Mouse (Mus musculus) lung, postnatal 0 days (tissue): ENCODE measurements around the gene Tfip11.

ENCODE experiments used
- CTCF ChIP-seq: IDR thresholded peaks from 2 replicates; pipeline ENCODE4 v1.5.1; 2016; ENCODE audit warnings: antibody characterized with exemption, mild to moderate bottlenecking
- EP300 ChIP-seq: IDR thresholded peaks from 2 replicates; pipeline ENCODE4 v1.6.1; 2016; ENCODE audit warnings: antibody characterized with exemption, mild to moderate bottlenecking, control low read depth

DNA sequence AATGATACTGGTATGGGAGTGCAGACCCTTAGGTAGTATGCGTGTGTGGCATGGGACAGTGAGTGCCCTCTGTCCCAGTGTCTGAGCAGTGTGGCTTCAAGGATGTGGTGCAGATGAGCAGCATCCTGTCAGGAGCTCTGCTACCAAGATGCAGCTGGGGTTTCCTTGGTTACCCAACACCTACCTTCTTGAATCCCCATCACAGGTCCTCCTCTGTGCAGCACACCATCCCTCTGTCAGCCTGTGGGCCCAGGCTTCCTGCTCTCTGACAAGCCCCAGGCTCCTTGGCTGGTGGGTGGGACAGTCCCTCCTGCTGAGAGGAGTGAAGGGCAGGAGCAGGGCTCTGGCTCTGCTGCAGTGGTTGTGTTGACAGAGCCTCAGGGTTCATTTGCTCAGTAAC lies 51.2 kb downstream of the Tfip11 start:
- TF ChIP-seq EP300 (no peak), CTCF (no peak)
